Mouse (Mus musculus) C2C12 (cell line): ENCODE results near the gene Selenof. TPM values are rescaled to one million over a fixed set of nuclear protein-coding genes. Genes with fewer than 3 reads are reported as not detected.

ENCODE experiments used
- H3K27me3 ChIP-seq: one replicate; pipeline ENCODE4 v1.6.1; 2011; ENCODE audit not compliant: control insufficient read depth, insufficient read depth, insufficient read length
- H3K36me3 ChIP-seq: one replicate; pipeline ENCODE4 v1.6.1; 2011; ENCODE audit not compliant: control insufficient read depth, insufficient read depth
- H3K4me3 ChIP-seq: one replicate; pipeline ENCODE4 v1.5.1; 2011; ENCODE audit warnings: mild to moderate bottlenecking, control low read depth; ENCODE audit not compliant: poor library complexity, insufficient read depth, severe bottlenecking
- H3K79me2 ChIP-seq: one replicate; pipeline ENCODE4 v1.6.1; 2011; ENCODE audit not compliant: control insufficient read depth, insufficient read depth
- H3K79me3 ChIP-seq: one replicate; pipeline ENCODE4 v1.6.1; 2011; ENCODE audit warnings: low read depth, control low read depth
- H3ac ChIP-seq: one replicate; pipeline ENCODE3; 2011; ENCODE audit warnings: low read depth; ENCODE audit not compliant: control insufficient read depth, insufficient read length
- CEBPB ChIP-seq: IDR thresholded peaks from one replicate; pipeline ENCODE4 v1.6.1; 2011; ENCODE audit warnings: low read depth, mild to moderate bottlenecking, control low read depth, moderate library complexity
- CTCF ChIP-seq: IDR thresholded peaks from one replicate; pipeline ENCODE4 v1.5.1; 2011; ENCODE audit not compliant: control insufficient read depth, insufficient read depth, insufficient read length
- FOSL1 ChIP-seq: IDR thresholded peaks from one replicate; pipeline ENCODE4 v1.8.0; 2011; ENCODE audit warnings: mild to moderate bottlenecking, low read length; ENCODE audit not compliant: poor library complexity, insufficient read depth, severe bottlenecking
- MAX ChIP-seq: IDR thresholded peaks from one replicate; pipeline ENCODE4 v1.6.1; 2011; ENCODE audit warnings: mild to moderate bottlenecking, control low read depth
- MYOD1 ChIP-seq: IDR thresholded peaks from one replicate; pipeline ENCODE4 v1.6.1; 2011; ENCODE audit warnings: low read depth; ENCODE audit not compliant: control insufficient read depth, insufficient read length
- MYOG ChIP-seq: IDR thresholded peaks from one replicate; pipeline ENCODE4 v1.6.1; 2011; ENCODE audit not compliant: control insufficient read depth, insufficient read length; ENCODE audit errors: extremely low read depth
- USF1 ChIP-seq: IDR thresholded peaks from one replicate; pipeline ENCODE4 v1.6.1; 2011; ENCODE audit warnings: low read depth, mild to moderate bottlenecking, control low read depth, moderate library complexity
- polyA plus RNA-seq: library from polyadenylated mRNA; unstranded; fragments of >200 nt; fragmentation: generic; extraction: Trizol; gene quantifications from one replicate; pipeline ENCODE4 v1.2.1, GENCODE M21; 2012; ENCODE audit warnings: missing spikeins

Gene Selenof
- polyA plus RNA-seq, 1 experiment, result 296 TPM

- no peaks in the 10 kb centered on the region for H3K79me2 ChIP-seq
- no peak overlapping the region for H3K4me3 ChIP-seq
- TF ChIP-seq CEBPB (no peak), USF1 (no peak), FOSL1 (no peak), MAX (no peak), MYOG (no peak), MYOD1 (no peak), CTCF (no peak)
- H3K27me3 ChIP-seq, result no peaks in the 10 kb centered on the region
- H3K79me3 ChIP-seq, result no peaks in the 10 kb centered on the region
- no peak overlapping the region for H3ac ChIP-seq
- H3K36me3 ChIP-seq, result no peaks in the 10 kb centered on the region
These were observed 44.2 kb downstream of the Selenof start for GRCm38 (mm10) chr3:144614277-144614676.

- Histone ChIP-seq H3K27me3 (no peaks in the 10 kb centered on the region), H3K36me3 (no peaks in the 10 kb centered on the region), H3K79me2 (no peaks in the 10 kb centered on the region), H3ac (no peak overlapping the region), H3K79me3 (no peaks in the 10 kb centered on the region), H3K4me3 (no peak overlapping the region)
- TF ChIP-seq MAX, result no peak
- TF ChIP-seq CEBPB, result no peak
- TF ChIP-seq CTCF, result no peak
- no peak for TF ChIP-seq MYOG
- TF ChIP-seq USF1, result no peak
- no peak for TF ChIP-seq FOSL1
- TF ChIP-seq MYOD1, result no peak
These were observed 44.6 kb downstream of the Selenof start for GRCm38 (mm10) chr3:144614698-144615097.

GRCm38 (mm10) chr3:144615459-144615858 is 45.4 kb downstream of the Selenof start:
- Histone ChIP-seq H3K79me2 (no peaks in the 10 kb centered on the region), H3K4me3 (no peak overlapping the region), H3ac (no peak overlapping the region), H3K36me3 (no peaks in the 10 kb centered on the region), H3K79me3 (no peaks in the 10 kb centered on the region), H3K27me3 (no peaks in the 10 kb centered on the region)
- no peak for TF ChIP-seq USF1
- TF ChIP-seq CEBPB, result no peak
- TF ChIP-seq FOSL1, result no peak
- no peak for TF ChIP-seq MYOG
- TF ChIP-seq MAX, result no peak
- no peak for TF ChIP-seq MYOD1
- no peak for TF ChIP-seq CTCF

- peak; percentile 68 for TF ChIP-seq CTCF
- TF ChIP-seq CEBPB, result no peak
- Histone ChIP-seq H3K36me3 (no peaks in the 10 kb centered on the region), H3K79me3 (no peaks in the 10 kb centered on the region), H3ac (no peak overlapping the region), H3K4me3 (no peak overlapping the region), H3K79me2 (no peaks in the 10 kb centered on the region), H3K27me3 (no peaks in the 10 kb centered on the region)
These were observed 46.7 kb downstream of the Selenof start for GRCm38 (mm10) chr3:144616654-144617425.

GRCm38 (mm10) chr3:144617633-144618180 is 47.6 kb downstream of the Selenof start:
- Histone ChIP-seq H3ac (no peak overlapping the region), H3K27me3 (no peaks in the 10 kb centered on the region), H3K36me3 (no peaks in the 10 kb centered on the region), H3K4me3 (no peak overlapping the region), H3K79me3 (no peaks in the 10 kb centered on the region), H3K79me2 (no peaks in the 10 kb centered on the region)
- TF ChIP-seq MYOG (no peak), USF1 (no peak), MAX (no peak), CTCF (no peak), CEBPB (no peak), FOSL1 (no peak), MYOD1 (no peak)
